Mouse (Mus musculus) liver, postnatal 0 days (tissue): Measurements from ENCODE around the gene Grk1. TPM values are rescaled to one million over a fixed set of nuclear protein-coding genes. Genes with fewer than 3 reads are reported as not detected.

ENCODE experiments used
- ATAC-seq: fragments of 200-750 bp; cut with Nextera tagmentation; 2 replicates; pipeline ENCODE4 v1.8.0; 2017; ENCODE audit warnings: mild to moderate bottlenecking, moderate library complexity
- DNase-seq: peaks from one replicate; pipeline ENCODE4 v3.0.0-alpha.2; 2016
- H3K27ac ChIP-seq: fragments of 300-500 bp; sonication (generic); 2 replicates; pipeline ENCODE4 v1.5.1; 2014; ENCODE audit warnings: antibody characterized with exemption, moderate library complexity, mild to moderate bottlenecking, low read depth
- H3K27me3 ChIP-seq: fragments of 300-500 bp; sonication (generic); 2 replicates; pipeline ENCODE4 v1.6.1; 2014; ENCODE audit warnings: low read length, control low read depth, mixed read lengths; ENCODE audit not compliant: insufficient read depth
- H3K36me3 ChIP-seq: fragments of 300-500 bp; sonication (generic); replicated peaks from 2 replicates; pipeline ENCODE4 v1.6.1; 2014; ENCODE audit warnings: mild to moderate bottlenecking, control low read depth, low read length, moderate library complexity, mixed read lengths; ENCODE audit not compliant: insufficient read depth
- H3K4me1 ChIP-seq: fragments of 300-500 bp; sonication (generic); 2 replicates; pipeline ENCODE4 v1.6.1; 2014; ENCODE audit warnings: antibody characterized with exemption, mild to moderate bottlenecking, control low read depth; ENCODE audit not compliant: insufficient read depth
- H3K4me2 ChIP-seq: fragments of 300-500 bp; sonication (generic); 2 replicates; pipeline ENCODE4 v1.6.1; 2014; ENCODE audit warnings: low read depth, mild to moderate bottlenecking, low read length, moderate library complexity, mixed read lengths
- H3K4me3 ChIP-seq: fragments of 300-500 bp; sonication (generic); 2 replicates; pipeline ENCODE4 v1.5.1; 2014; ENCODE audit warnings: low read depth, low read length
- H3K9ac ChIP-seq: fragments of 300-500 bp; sonication (generic); replicated peaks from 2 replicates; pipeline ENCODE4 v1.6.1; 2014; ENCODE audit warnings: mild to moderate bottlenecking, moderate library complexity
- H3K9me3 ChIP-seq: fragments of 300-500 bp; sonication (generic); 2 replicates; pipeline ENCODE4 v1.6.1; 2016; ENCODE audit warnings: mild to moderate bottlenecking, control low read depth, low read length, mixed read lengths
- CTCF ChIP-seq: sonication (generic); IDR thresholded peaks from 2 replicates; pipeline ENCODE4 v1.5.1; 2016; ENCODE audit warnings: antibody characterized with exemption, low read depth
- EP300 ChIP-seq: IDR thresholded peaks from 2 replicates; pipeline ENCODE4 v1.6.1; 2016; ENCODE audit warnings: antibody characterized with exemption, low read depth, mild to moderate bottlenecking
- WGBS: fragments of 180-500 bp; shearing (Covaris S2); extraction: QIAGEN DNeasy Blood & Tissue Kit; methylation state at CpG from one replicate; pipeline ENCODE4 v1.1.7; 2014; ENCODE audit not compliant: insufficient replicate concordance; 5-methylcytosine and 5-hydroxymethylcytosine counted together
- polyA plus RNA-seq: library from polyadenylated mRNA; unstranded; fragments of >200 nt; fragmentation: Nextera tagmentation; extraction: Ambion mirVana; gene quantifications from 2 replicates; pipeline ENCODE4 v1.2.1, GENCODE M21; 2015

Grk1 gene
- polyA plus RNA-seq, 1 experiment from 2014 or later: not detected

DNA sequence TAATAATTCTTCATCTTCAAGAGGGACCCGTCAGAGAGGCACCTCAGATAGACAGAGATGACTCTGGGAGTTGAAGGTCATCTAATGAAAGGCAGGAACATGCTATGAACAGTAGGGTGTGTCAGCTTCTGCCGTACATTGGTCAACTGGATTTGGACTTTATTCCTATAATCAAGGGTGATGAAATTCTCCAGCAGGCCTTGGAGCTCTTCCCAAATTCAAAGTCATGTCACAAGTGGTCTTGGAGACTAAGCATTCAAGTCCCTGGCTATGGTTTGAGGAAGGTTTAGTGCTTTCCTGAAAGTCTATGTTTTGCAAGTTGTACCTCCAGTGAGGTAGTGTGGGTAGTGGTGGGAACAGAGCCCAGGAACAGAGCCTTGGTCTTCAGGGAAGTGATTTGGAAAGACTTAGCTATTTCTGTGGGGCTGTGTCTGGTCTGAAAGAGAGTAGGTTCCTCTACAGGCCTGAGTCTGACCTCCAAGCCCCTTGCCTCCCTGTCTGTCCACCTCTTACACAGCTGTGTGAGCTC is 14.3 kb downstream of the Grk1 start:
- no peaks in the 10 kb centered on the region for H3K4me1 ChIP-seq
- no peaks in the 10 kb centered on the region; the same call in 1 of the 2 replicates for H3K9me3 ChIP-seq
- H3K9ac ChIP-seq: no peak overlapping the region
- TF ChIP-seq CTCF (no peak), EP300 (no peak)
- no peaks in the 10 kb centered on the region for H3K36me3 ChIP-seq
- no peak overlapping the region for H3K27ac ChIP-seq
- WGBS: 56% methylated on average over 2 of the region's 2 CpGs
- H3K4me3 ChIP-seq: no peak overlapping the region
- H3K27me3 ChIP-seq: no peaks in the 10 kb centered on the region
- no peak overlapping the region for H3K4me2 ChIP-seq
- no peak for DNase-seq
- no peak for ATAC-seq

DNA sequence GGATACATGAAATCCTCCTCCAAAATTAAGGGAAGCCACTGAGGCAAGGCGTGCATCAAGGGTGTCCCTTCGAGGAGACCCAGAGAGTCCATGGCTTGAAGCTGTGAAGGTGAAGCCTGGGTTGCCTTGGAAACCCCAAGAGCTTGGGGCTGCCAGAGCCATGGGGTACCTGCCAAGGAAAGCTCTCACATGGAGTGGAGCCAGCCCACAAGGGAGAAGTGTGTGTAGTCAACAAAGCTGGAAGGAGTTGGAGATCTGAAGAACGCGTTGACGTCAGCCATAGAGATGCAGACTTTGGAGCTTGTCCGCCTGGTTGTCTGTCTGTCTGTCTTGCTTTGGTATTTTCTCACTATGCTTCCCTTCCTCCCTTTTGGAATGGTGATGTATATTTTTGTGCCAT is 16.1 kb downstream of the Grk1 start:
- no peak for TF ChIP-seq CTCF
- no peak for TF ChIP-seq EP300
- DNase-seq: no peak

DNA sequence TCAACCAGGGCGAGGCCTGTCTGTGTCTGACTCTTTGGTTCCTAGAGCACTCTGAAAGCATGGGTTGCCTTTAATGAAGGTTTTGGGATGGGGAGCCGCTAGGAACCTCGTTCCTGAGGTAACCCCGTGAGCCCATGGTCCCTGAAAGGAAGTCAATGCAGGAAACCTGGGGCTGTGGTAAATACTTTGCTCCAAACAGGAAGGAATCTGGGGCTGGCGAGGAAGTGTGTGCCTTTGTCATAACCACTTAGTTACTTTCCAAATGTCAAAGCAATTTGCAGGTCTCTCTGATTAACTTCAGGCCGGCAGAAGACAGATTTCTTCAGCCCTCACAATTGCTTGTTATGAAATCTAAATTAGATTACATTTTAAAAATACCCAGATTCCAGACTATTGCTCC is 22.5 kb downstream of the Grk1 start:
- Histone ChIP-seq H3K27ac (no peak overlapping the region), H3K9ac (no peak overlapping the region), H3K4me1 (no peaks in the 10 kb centered on the region), H3K36me3 (no peaks in the 10 kb centered on the region), H3K9me3 (no peaks in the 10 kb centered on the region; the same call in 1 of the 2 replicates), H3K4me3 (no peak overlapping the region), H3K27me3 (no peaks in the 10 kb centered on the region), H3K4me2 (no peak overlapping the region)
- WGBS: 32% methylated on average over 6 of the region's 6 CpGs
- no peak for DNase-seq
- no peak for TF ChIP-seq EP300
- TF ChIP-seq CTCF: no peak
- ATAC-seq: no peak

More for the DNA sequence above, 16.1 kb downstream of the Grk1 start:
- Histone ChIP-seq H3K36me3 (no peaks in the 10 kb centered on the region), H3K9me3 (no peaks in the 10 kb centered on the region; the same call in 1 of the 2 replicates), H3K4me1 (no peaks in the 10 kb centered on the region), H3K27ac (no peak overlapping the region), H3K27me3 (no peaks in the 10 kb centered on the region), H3K4me2 (no peak overlapping the region), H3K4me3 (no peak overlapping the region), H3K9ac (no peak overlapping the region)
- ATAC-seq: no peak
- 79% methylated on average over 6 of the region's 6 CpGs for WGBS

DNA sequence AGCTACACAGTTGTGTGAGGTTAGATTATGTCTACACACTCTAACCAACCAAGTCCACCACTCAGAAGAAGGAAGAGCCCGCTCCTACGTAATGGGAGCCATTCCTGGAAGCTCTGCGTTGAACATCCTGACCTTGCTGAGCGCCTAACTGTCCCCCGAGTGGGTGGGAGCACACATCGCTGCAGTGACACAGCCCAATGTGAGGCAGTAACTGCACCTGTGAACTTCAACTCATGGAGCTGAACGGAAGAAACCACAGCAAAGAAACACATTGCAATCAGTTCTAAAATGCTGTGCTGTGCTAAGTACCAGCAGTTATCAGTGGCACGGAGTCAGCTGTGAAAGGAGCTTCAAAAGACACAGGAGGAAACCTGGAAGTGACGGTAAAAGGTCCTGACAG is 23.3 kb downstream of the Grk1 start:
- Histone ChIP-seq H3K4me3 (no peak overlapping the region), H3K36me3 (no peaks in the 10 kb centered on the region), H3K4me2 (no peak overlapping the region), H3K27me3 (no peaks in the 10 kb centered on the region), H3K27ac (no peak overlapping the region), H3K9ac (no peak overlapping the region), H3K4me1 (no peaks in the 10 kb centered on the region), H3K9me3 (no peaks in the 10 kb centered on the region)
- WGBS: 61% methylated on average over 9 of the region's 9 CpGs
- no peak for DNase-seq
- no peak for ATAC-seq
- no peak for TF ChIP-seq CTCF
- TF ChIP-seq EP300: no peak

DNA sequence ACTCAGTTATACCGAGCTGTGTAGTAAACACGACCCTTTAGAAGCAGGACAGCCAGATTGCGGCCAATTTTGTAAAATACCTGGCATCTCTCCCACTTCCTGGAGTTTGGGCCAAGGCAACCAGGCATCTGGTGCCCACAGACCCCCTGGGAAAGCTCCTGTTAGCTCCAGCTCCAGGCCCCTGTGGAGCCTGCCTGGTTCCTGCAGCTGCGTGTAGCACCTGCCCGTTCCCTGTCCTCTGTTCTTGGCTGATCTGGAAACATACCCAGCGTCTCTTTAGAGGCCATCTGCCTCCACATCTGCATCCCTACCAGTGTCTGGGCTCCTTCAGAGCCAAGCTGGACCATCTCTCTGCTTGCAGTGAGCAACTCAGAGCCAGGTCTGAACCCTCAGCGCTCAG is 25.5 kb downstream of the Grk1 start:
- no peak overlapping the region for H3K4me3 ChIP-seq
- no peak for TF ChIP-seq CTCF
- H3K27me3 ChIP-seq: peaks cover 10% of the 10 kb centered on the region; the same call in 1 of the 2 replicates
- H3K36me3 ChIP-seq: no peaks in the 10 kb centered on the region
- 74% methylated on average over 7 of the region's 7 CpGs for WGBS
- H3K9ac ChIP-seq: no peak overlapping the region
- no peak for ATAC-seq
- no peaks in the 10 kb centered on the region for H3K4me1 ChIP-seq
- no peak overlapping the region for H3K4me2 ChIP-seq
- DNase-seq: no peak
- H3K27ac ChIP-seq: no peak overlapping the region
- H3K9me3 ChIP-seq: no peaks in the 10 kb centered on the region

DNA sequence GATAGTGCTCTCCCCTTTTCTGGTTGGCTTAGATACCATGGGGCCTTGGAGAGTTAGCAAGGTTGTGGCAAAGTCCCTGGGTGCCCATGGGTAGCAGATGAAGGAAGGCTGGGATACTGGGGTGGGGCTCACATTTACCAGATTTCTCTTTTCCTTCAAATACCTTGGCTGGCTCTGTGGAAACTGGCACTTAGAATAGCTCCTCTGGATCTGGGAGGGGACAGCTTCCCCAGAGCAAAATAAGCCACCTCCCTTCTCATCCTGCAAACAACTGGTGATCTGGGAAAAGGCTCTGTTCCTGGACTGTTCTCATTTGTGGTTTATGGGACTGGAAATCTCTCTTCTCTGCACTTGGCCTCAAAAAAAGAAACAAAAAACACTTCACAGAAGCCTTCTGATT is 26.0 kb downstream of the Grk1 start:
- H3K27me3 ChIP-seq: peaks cover 12% of the 10 kb centered on the region
- no peak overlapping the region for H3K9ac ChIP-seq
- H3K36me3 ChIP-seq: no peaks in the 10 kb centered on the region
- TF ChIP-seq CTCF (no peak), EP300 (no peak)
- no peaks in the 10 kb centered on the region for H3K4me1 ChIP-seq
- no peaks in the 10 kb centered on the region for H3K9me3 ChIP-seq
- no peak overlapping the region for H3K4me3 ChIP-seq
- DNase-seq: no peak
- H3K27ac ChIP-seq: no peak overlapping the region
- H3K4me2 ChIP-seq: no peak overlapping the region
- ATAC-seq: no peak

DNA sequence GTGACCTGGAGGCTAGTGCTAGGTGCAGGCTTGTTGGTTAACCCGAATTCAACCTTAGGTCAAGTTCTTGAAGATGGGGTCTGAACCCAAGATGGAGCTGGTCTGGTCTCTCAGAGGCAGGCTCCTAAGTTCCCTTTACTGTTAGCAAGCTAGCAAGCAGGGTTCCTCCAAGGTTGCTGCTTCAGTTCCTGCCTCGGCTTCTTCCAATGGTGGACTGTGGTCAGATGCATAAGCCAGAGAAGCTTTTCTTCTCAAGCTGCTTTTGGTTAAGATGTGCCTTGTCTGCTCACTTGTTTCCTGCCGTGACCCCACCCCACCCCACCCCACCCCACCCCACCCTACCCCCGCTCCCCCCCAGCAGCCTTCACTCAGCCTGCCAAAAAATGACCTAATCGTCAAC is 28.2 kb downstream of the Grk1 start:
- peaks cover 16% of the 10 kb centered on the region for H3K27me3 ChIP-seq
- H3K4me1 ChIP-seq: no peaks in the 10 kb centered on the region
- 54% methylated on average over 5 of the region's 5 CpGs for WGBS
- no peak for DNase-seq
- H3K9ac ChIP-seq: no peak overlapping the region
- no peak overlapping the region for H3K4me2 ChIP-seq
- H3K9me3 ChIP-seq: no peaks in the 10 kb centered on the region
- no peak overlapping the region for H3K4me3 ChIP-seq
- H3K27ac ChIP-seq: no peak overlapping the region
- TF ChIP-seq CTCF (no peak), EP300 (no peak)
- ATAC-seq: no peak
- no peaks in the 10 kb centered on the region for H3K36me3 ChIP-seq
